23 mouse cellular contexts compared by ENCODE assay signal in the genomic region with DNA sequence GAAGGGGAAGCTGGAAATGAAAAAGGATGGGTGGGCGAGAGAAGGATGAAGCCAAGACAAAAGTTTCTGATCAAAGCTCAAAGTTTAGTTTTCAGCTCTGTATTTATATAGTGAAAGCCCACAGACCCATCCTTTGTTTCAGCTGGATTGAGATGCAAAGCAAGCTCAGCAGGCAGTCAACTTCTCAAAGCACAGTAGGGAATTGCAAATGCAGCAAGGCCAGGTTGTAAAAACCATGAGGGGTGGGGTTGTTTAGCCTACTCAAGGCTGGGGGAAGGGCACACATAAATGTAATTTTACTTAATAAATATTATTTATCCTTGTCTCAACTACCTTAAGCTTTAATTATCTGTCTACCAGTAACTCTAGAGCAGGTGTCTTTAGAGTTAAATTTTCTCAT.
DNase-seq lines count a peak whose midpoint lies in the region; ATAC-seq lines count a peak whose summit lies in the region.
"Had no signal": no experiment of that assay in that cellular context is flagged by ENCODE, and none has a peak within 500 bp of the region (broad histone marks: within the 10 kb centered on the region; RNA-seq: fewer than 3 reads in every experiment).

No protein-coding gene starts in this region.

- H3K27ac ChIP-seq in forebrain, embryonic 14.5 days (ENCODE audit: low read depth, low read length): no peak overlapping the region
- H3K27ac ChIP-seq in forebrain, embryonic 13.5 days: no peak overlapping the region
- H3K27ac ChIP-seq in midbrain, embryonic 12.5 days (replicated peaks): no peak overlapping the region; the same call in 1 of the 2 replicates
- H3K27ac ChIP-seq in midbrain, embryonic 15.5 days: no peak overlapping the region
- H3K27ac ChIP-seq in neural tube, embryonic 13.5 days (replicated peaks): 0 out of 2 replicates have a peak overlapping the region, but pooled peaks have one; percentile 38
- H3K27ac ChIP-seq: hindbrain, embryonic 15.5 days; kidney, embryonic 15.5 days; left cerebral cortex, adult 2 months; stomach, embryonic 15.5 days had no signal

- no peak overlapping the region for H3K4me2 ChIP-seq in forebrain, embryonic 14.5 days (ENCODE audit: low read length)
- no peak overlapping the region for H3K4me2 ChIP-seq in forebrain, embryonic 13.5 days
- no peak overlapping the region for H3K4me2 ChIP-seq in midbrain, embryonic 12.5 days (replicated peaks)
- no peak overlapping the region for H3K4me2 ChIP-seq in midbrain, embryonic 15.5 days
- H3K4me2 ChIP-seq in neural tube, embryonic 13.5 days: no peak overlapping the region
- H3K4me2 ChIP-seq: hindbrain, embryonic 15.5 days; kidney, embryonic 15.5 days; stomach, embryonic 15.5 days had no signal

- H3K4me1 ChIP-seq in forebrain, embryonic 14.5 days (ENCODE audit: control insufficient read depth, insufficient read depth, low read length): peaks cover 19% of the 10 kb centered on the region
- H3K4me1 ChIP-seq in forebrain, embryonic 13.5 days: peaks cover 27% of the 10 kb centered on the region
- H3K4me1 ChIP-seq in midbrain, embryonic 12.5 days: peaks cover 26% of the 10 kb centered on the region
- peaks cover 6% of the 10 kb centered on the region for H3K4me1 ChIP-seq in midbrain, embryonic 15.5 days
- H3K4me1 ChIP-seq in neural tube, embryonic 13.5 days (replicated peaks): peaks cover 25% of the 10 kb centered on the region
- H3K4me1 ChIP-seq: kidney, embryonic 15.5 days; stomach, embryonic 15.5 days had no signal

- H3K36me3 ChIP-seq in forebrain, embryonic 14.5 days (ENCODE audit: control insufficient read depth, insufficient read depth, low read length): no peaks in the 10 kb centered on the region
- H3K36me3 ChIP-seq in forebrain, embryonic 13.5 days (ENCODE audit: poor library complexity, severe bottlenecking): no peaks in the 10 kb centered on the region
- no peaks in the 10 kb centered on the region for H3K36me3 ChIP-seq in midbrain, embryonic 12.5 days
- no peaks in the 10 kb centered on the region for H3K36me3 ChIP-seq in midbrain, embryonic 15.5 days (replicated peaks)
- H3K36me3 ChIP-seq in neural tube, embryonic 13.5 days: no peaks in the 10 kb centered on the region
- H3K36me3 ChIP-seq: G1E; hindbrain, embryonic 15.5 days; kidney, embryonic 15.5 days; stomach, embryonic 15.5 days had no signal

- H3K9ac ChIP-seq in forebrain, embryonic 14.5 days (ENCODE audit: low read length): no peak overlapping the region
- no peak overlapping the region for H3K9ac ChIP-seq in forebrain, embryonic 13.5 days
- H3K9ac ChIP-seq in midbrain, embryonic 12.5 days (replicated peaks): no peak overlapping the region
- H3K9ac ChIP-seq in midbrain, embryonic 15.5 days: no peak overlapping the region
- no peak overlapping the region for H3K9ac ChIP-seq in neural tube, embryonic 13.5 days
- H3K9ac ChIP-seq: hindbrain, embryonic 15.5 days; kidney, embryonic 15.5 days; stomach, embryonic 15.5 days had no signal

- 19% methylated on average over 1 of the region's 1 CpGs for WGBS in forebrain, embryonic 14.5 days
- 6% methylated on average over 1 of the region's 1 CpGs for WGBS in forebrain, embryonic 13.5 days
- WGBS in midbrain, embryonic 12.5 days: 9% methylated on average over 1 of the region's 1 CpGs
- 32% methylated on average over 1 of the region's 1 CpGs for WGBS in midbrain, embryonic 15.5 days
- WGBS in neural tube, embryonic 13.5 days: 14% methylated on average over 1 of the region's 1 CpGs

- DNase-seq in forebrain, embryonic 14.5 days (ENCODE audit: low spot score): peak; percentile 46
- DNase-seq in R1 (ENCODE audit: low read depth, low spot score): peak; percentile 75
- no peak for DNase-seq in thymus, postnatal 0 days (ENCODE audit: low spot score)
- DNase-seq: adrenal gland, adult 2 months; cerebellum, adult 9-10 months; gastrocnemius, postnatal 36 days; kidney, postnatal 4 days; layer of hippocampus, adult 9-11 months; left cerebral cortex, postnatal 4 days; liver; retina, postnatal 1 day; thymus, adult 18-20 months had no signal

- no peak overlapping the region for H3K4me3 ChIP-seq in forebrain, embryonic 14.5 days (ENCODE audit: low read depth, low read length)
- H3K4me3 ChIP-seq in forebrain, embryonic 13.5 days: no peak overlapping the region
- no peak overlapping the region for H3K4me3 ChIP-seq in midbrain, embryonic 12.5 days
- H3K4me3 ChIP-seq in midbrain, embryonic 15.5 days: no peak overlapping the region
- no peak overlapping the region for H3K4me3 ChIP-seq in neural tube, embryonic 13.5 days
- H3K4me3 ChIP-seq: hindbrain, embryonic 15.5 days; kidney, embryonic 15.5 days; left cerebral cortex, adult 2 months; stomach, embryonic 15.5 days had no signal

- H3K27me3 ChIP-seq in forebrain, embryonic 14.5 days (replicated peaks; ENCODE audit: control insufficient read depth, insufficient read depth, low read length): no peaks in the 10 kb centered on the region
- H3K27me3 ChIP-seq in forebrain, embryonic 13.5 days: no peaks in the 10 kb centered on the region
- H3K27me3 ChIP-seq in midbrain, embryonic 12.5 days: no peaks in the 10 kb centered on the region
- H3K27me3 ChIP-seq in midbrain, embryonic 15.5 days (replicated peaks): no peaks in the 10 kb centered on the region
- no peaks in the 10 kb centered on the region for H3K27me3 ChIP-seq in neural tube, embryonic 13.5 days
- H3K27me3 ChIP-seq: hindbrain, embryonic 15.5 days; kidney, embryonic 15.5 days; stomach, embryonic 15.5 days had no signal

- ATAC-seq in forebrain, embryonic 14.5 days: no peak
- no peak for ATAC-seq in forebrain, embryonic 13.5 days
- ATAC-seq in midbrain, embryonic 12.5 days (ENCODE audit: low FRiP score, low read depth): peak; percentile 63; the same call in 1 of the 2 replicates
- ATAC-seq in midbrain, embryonic 15.5 days (replicated peaks): no peak
- no peak for ATAC-seq in neural tube, embryonic 13.5 days (ENCODE audit: low read depth)
- ATAC-seq: intestine, embryonic 16.5 days; lung, postnatal 0 days had no signal

- no peaks in the 10 kb centered on the region for H3K9me3 ChIP-seq in forebrain, embryonic 14.5 days (replicated peaks; ENCODE audit: control insufficient read depth, low read length)
- no peaks in the 10 kb centered on the region for H3K9me3 ChIP-seq in forebrain, embryonic 13.5 days (replicated peaks)
- no peaks in the 10 kb centered on the region for H3K9me3 ChIP-seq in midbrain, embryonic 12.5 days
- H3K9me3 ChIP-seq in midbrain, embryonic 15.5 days: no peaks in the 10 kb centered on the region
- H3K9me3 ChIP-seq in neural tube, embryonic 13.5 days: no peaks in the 10 kb centered on the region
- H3K9me3 ChIP-seq: G1E; hindbrain, embryonic 15.5 days; kidney, embryonic 15.5 days; stomach, embryonic 15.5 days had no signal
